Comparison of ENCODE assay signal across 17 mouse cellular contexts in the genomic region with DNA sequence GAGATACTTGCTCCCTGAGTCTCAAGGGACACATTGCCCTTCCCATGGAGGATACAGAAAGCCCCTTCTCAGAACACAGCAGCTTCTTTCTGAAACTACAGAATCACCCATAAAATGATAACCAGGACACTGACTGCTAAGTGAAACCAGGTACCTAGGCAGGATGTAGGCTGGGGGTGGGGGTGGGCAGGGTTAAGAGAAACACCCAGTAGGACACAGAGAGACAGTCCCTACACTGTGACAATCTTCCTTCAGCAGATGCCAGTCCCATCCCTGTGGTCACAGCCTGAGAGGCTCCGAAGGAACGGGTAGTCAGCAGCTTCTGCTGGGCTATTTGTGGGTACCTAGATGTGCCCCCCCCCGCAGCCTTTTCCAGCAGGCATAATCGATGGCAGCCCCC. TPM values are rescaled to one million over a fixed set of nuclear protein-coding genes. Genes with fewer than 3 reads are reported as not detected.
A peak's percentile ranks its signal among the peaks of the same experiment; 100 is the strongest.
DNase-seq lines count a peak whose midpoint lies in the region; ATAC-seq and TF ChIP-seq lines count a peak whose summit lies in the region.
"Had no signal": no experiment of that assay in that cellular context is flagged by ENCODE, and none has a peak within 500 bp of the region (broad histone marks: within the 10 kb centered on the region; RNA-seq: fewer than 3 reads in every experiment).

No protein-coding gene starts in this region.

- no peak for TF ChIP-seq CTCF in liver, postnatal 0 days (IDR thresholded peaks at IDR 0.05; ENCODE audit: low read depth)
- TF ChIP-seq CTCF in small intestine, adult 2 months (IDR thresholded peaks at IDR 0.05; ENCODE audit: extremely low read depth, insufficient read length, insufficient replicate concordance, low read depth, low read length), result no peak

- ATAC-seq in embryonic facial prominence, embryonic 15.5 days (ENCODE audit: insufficient number of reproducible peaks, low FRiP score, low TSS enrichment, low read depth), result no peak
- no peak for ATAC-seq in liver, postnatal 0 days
- ATAC-seq in liver, embryonic 12.5 days, result no peak

- no peak for DNase-seq in embryonic facial prominence, embryonic 10.5 days (ENCODE audit: low spot score)
- DNase-seq in liver, postnatal 0 days, result no peak
- peak; percentile 42 for DNase-seq in thymus, postnatal 4 days
- DNase-seq in thymus, postnatal 10 days (ENCODE audit: low spot score in 2 of 2), result no peak
- no peak for DNase-seq in gastrocnemius, adult 8-10 months (ENCODE audit: low spot score in 2 of 2)
- DNase-seq: cerebellum, adult 2 months; gastrocnemius, postnatal 36 days; heart, postnatal 36 days; lung, postnatal 36 days had no signal

- no peaks in the 10 kb centered on the region for H3K36me3 ChIP-seq in embryonic facial prominence, embryonic 15.5 days
- no peaks in the 10 kb centered on the region for H3K36me3 ChIP-seq in embryonic facial prominence, embryonic 10.5 days (replicated peaks)
- no peaks in the 10 kb centered on the region for H3K36me3 ChIP-seq in liver, postnatal 0 days (replicated peaks; ENCODE audit: insufficient read depth, low read length)
- H3K36me3 ChIP-seq in liver, embryonic 12.5 days, result no peaks in the 10 kb centered on the region
- no peaks in the 10 kb centered on the region for H3K36me3 ChIP-seq in small intestine, adult 2 months (ENCODE audit: control insufficient read depth, insufficient read depth, low read length)
- H3K36me3 ChIP-seq: embryonic facial prominence, embryonic 13.5 days; kidney, embryonic 15.5 days; neural tube, embryonic 12.5 days had no signal

- TF ChIP-seq POLR2A in small intestine, adult 2 months (IDR thresholded peaks at IDR 0.05; ENCODE audit: low read depth, low read length), result no peak

- no peaks in the 10 kb centered on the region for H3K9me3 ChIP-seq in embryonic facial prominence, embryonic 15.5 days (replicated peaks)
- no peaks in the 10 kb centered on the region for H3K9me3 ChIP-seq in embryonic facial prominence, embryonic 10.5 days
- H3K9me3 ChIP-seq in liver, postnatal 0 days (ENCODE audit: low read length), result no peaks in the 10 kb centered on the region
- no peaks in the 10 kb centered on the region for H3K9me3 ChIP-seq in liver, embryonic 12.5 days (replicated peaks)
- H3K9me3 ChIP-seq: embryonic facial prominence, embryonic 13.5 days; kidney, embryonic 15.5 days; neural tube, embryonic 12.5 days had no signal

- 81% methylated on average over 4 of the region's 4 CpGs for WGBS in embryonic facial prominence, embryonic 15.5 days
- 90% methylated on average over 4 of the region's 4 CpGs for WGBS in embryonic facial prominence, embryonic 10.5 days
- WGBS in liver, postnatal 0 days (ENCODE audit: insufficient replicate concordance), result 44% methylated on average over 4 of the region's 4 CpGs
- 46% methylated on average over 4 of the region's 4 CpGs for WGBS in liver, embryonic 12.5 days (ENCODE audit: insufficient replicate concordance)
- WGBS in small intestine, adult 2 months, result 79% methylated on average over 4 of the region's 4 CpGs

- 0 out of 2 replicates have a peak overlapping the region, but pooled peaks have one; percentile 74 for H3K27ac ChIP-seq in embryonic facial prominence, embryonic 15.5 days (replicated peaks)
- no peak overlapping the region for H3K27ac ChIP-seq in embryonic facial prominence, embryonic 10.5 days (replicated peaks)
- peak overlapping the region; percentile 75; the same call in 1 of the 2 replicates for H3K27ac ChIP-seq in liver, postnatal 0 days (ENCODE audit: low read depth)
- H3K27ac ChIP-seq in liver, embryonic 12.5 days, result no peak overlapping the region
- peak overlapping the region; percentile 48; the same call in 1 of the 2 replicates for H3K27ac ChIP-seq in small intestine, adult 2 months (ENCODE audit: insufficient read depth, low read depth, low read length)
- H3K27ac ChIP-seq: kidney, embryonic 15.5 days; left cerebral cortex, adult 2 months; neural tube, embryonic 12.5 days had no signal

- peaks cover 15% of the 10 kb centered on the region; the same call in 1 of the 2 replicates for H3K4me1 ChIP-seq in embryonic facial prominence, embryonic 15.5 days
- H3K4me1 ChIP-seq in embryonic facial prominence, embryonic 10.5 days, result peaks cover 19% of the 10 kb centered on the region
- peaks cover 12% of the 10 kb centered on the region for H3K4me1 ChIP-seq in liver, postnatal 0 days (ENCODE audit: insufficient read depth)
- peaks cover 14% of the 10 kb centered on the region for H3K4me1 ChIP-seq in liver, embryonic 12.5 days
- H3K4me1 ChIP-seq in small intestine, adult 2 months (ENCODE audit: control insufficient read depth, insufficient read depth, insufficient read length, low read length), result no peaks in the 10 kb centered on the region
- H3K4me1 ChIP-seq: neural tube, embryonic 12.5 days had no signal

- H3K9ac ChIP-seq in embryonic facial prominence, embryonic 15.5 days, result no peak overlapping the region
- no peak overlapping the region for H3K9ac ChIP-seq in liver, postnatal 0 days (replicated peaks)
- H3K9ac ChIP-seq in liver, embryonic 12.5 days, result no peak overlapping the region
- H3K9ac ChIP-seq: embryonic facial prominence, embryonic 13.5 days; kidney, embryonic 15.5 days; neural tube, embryonic 12.5 days had no signal

- no peak overlapping the region for H3K4me3 ChIP-seq in embryonic facial prominence, embryonic 15.5 days (replicated peaks)
- H3K4me3 ChIP-seq in embryonic facial prominence, embryonic 10.5 days, result no peak overlapping the region
- H3K4me3 ChIP-seq in liver, postnatal 0 days (ENCODE audit: low read depth, low read length), result no peak overlapping the region
- H3K4me3 ChIP-seq in liver, embryonic 12.5 days, result no peak overlapping the region
- H3K4me3 ChIP-seq in small intestine, adult 2 months (ENCODE audit: low read depth, low read length), result no peak overlapping the region
- H3K4me3 ChIP-seq: embryonic facial prominence, embryonic 13.5 days; kidney, embryonic 15.5 days; left cerebral cortex, adult 2 months; neural tube, embryonic 12.5 days had no signal

- no peak for TF ChIP-seq EP300 in liver, postnatal 0 days (IDR thresholded peaks at IDR 0.05; ENCODE audit: low read depth)

- no peak overlapping the region for H3K4me2 ChIP-seq in embryonic facial prominence, embryonic 15.5 days (replicated peaks)
- H3K4me2 ChIP-seq in liver, postnatal 0 days (ENCODE audit: low read depth, low read length), result peak overlapping the region; percentile 13; the same call in 1 of the 2 replicates
- no peak overlapping the region for H3K4me2 ChIP-seq in liver, embryonic 12.5 days
- H3K4me2 ChIP-seq: embryonic facial prominence, embryonic 13.5 days; heart, embryonic 11.5 days; kidney, embryonic 15.5 days; neural tube, embryonic 12.5 days had no signal

- H3K27me3 ChIP-seq in embryonic facial prominence, embryonic 15.5 days, result no peaks in the 10 kb centered on the region
- no peaks in the 10 kb centered on the region for H3K27me3 ChIP-seq in embryonic facial prominence, embryonic 10.5 days (replicated peaks; ENCODE audit: low read depth, poor library complexity, severe bottlenecking)
- H3K27me3 ChIP-seq in liver, postnatal 0 days (ENCODE audit: insufficient read depth, low read length), result no peaks in the 10 kb centered on the region
- H3K27me3 ChIP-seq in liver, embryonic 12.5 days (replicated peaks), result no peaks in the 10 kb centered on the region
- no peaks in the 10 kb centered on the region for H3K27me3 ChIP-seq in small intestine, adult 2 months (ENCODE audit: control insufficient read depth, insufficient read depth, low read length)
- H3K27me3 ChIP-seq: embryonic facial prominence, embryonic 13.5 days; kidney, embryonic 15.5 days; neural tube, embryonic 12.5 days had no signal

RNA-seq across cellular contexts. Expression of gene A630001G21Rik, which starts 27.8 kb away (rescaled TPM):
- 1.6 and 1.7 TPM in 2 replicates for polyA plus RNA-seq in embryonic facial prominence, embryonic 15.5 days (2015; fragmentation: Nextera tagmentation; extraction: Ambion mirVana)
- polyA plus RNA-seq in embryonic facial prominence, embryonic 10.5 days (2016; fragmentation: Nextera tagmentation; extraction: Ambion mirVana), result 0.59 and 0.92 TPM in 2 replicates
- 3.6 and 3.8 TPM in 2 replicates for polyA plus RNA-seq in liver, postnatal 0 days (2015; fragmentation: Nextera tagmentation; extraction: Ambion mirVana)
- 2.5 and 3.2 TPM in 2 replicates for polyA plus RNA-seq in liver, embryonic 12.5 days (2016; fragmentation: Nextera tagmentation; extraction: Ambion mirVana)
- 0.47 and 1.2 TPM in 2 replicates for polyA plus RNA-seq in small intestine, adult 2 months (2012; rRNA removed)
- total RNA-seq in gastrocnemius, adult 8-10 months (2022), result not detected
- total RNA-seq: left cerebral cortex, adult 2 months had no signal

RNA-seq across cellular contexts. Expression of gene Cab39, which starts 42.6 kb away (rescaled TPM):
- 30.3 and 31.3 TPM in 2 replicates for polyA plus RNA-seq in embryonic facial prominence, embryonic 15.5 days (2015; fragmentation: Nextera tagmentation; extraction: Ambion mirVana)
- polyA plus RNA-seq in embryonic facial prominence, embryonic 10.5 days (2016; fragmentation: Nextera tagmentation; extraction: Ambion mirVana), result 33.6 and 34.2 TPM in 2 replicates
- polyA plus RNA-seq in liver, postnatal 0 days (2015; fragmentation: Nextera tagmentation; extraction: Ambion mirVana), result 13.9 and 14.8 TPM in 2 replicates
- polyA plus RNA-seq in liver, embryonic 12.5 days (2016; fragmentation: Nextera tagmentation; extraction: Ambion mirVana), result 25.3 and 25.9 TPM in 2 replicates
- 36.8 and 67.0 TPM in 2 replicates for polyA plus RNA-seq in small intestine, adult 2 months (2012; rRNA removed)
- total RNA-seq in gastrocnemius, adult 8-10 months (2022), result 100 to 1,000 TPM; 177 to 206 (median 195) TPM

Comparison
In these comparisons a context has a peak if more than half of its experiments do, and no peak if none do; other contexts are left out.
1. H3K27ac ChIP-seq: peak in embryonic facial prominence, embryonic 15.5 days (single experiment), liver, postnatal 0 days (single experiment) and small intestine, adult 2 months (single experiment); none in embryonic facial prominence, embryonic 10.5 days (single experiment) and liver, embryonic 12.5 days (single experiment).